Mouse (Mus musculus) left cerebral cortex, adult 9 months (tissue): ENCODE results near the gene 9630041A04Rik.

Experiments
- DNase-seq, 2 experiments: peaks; one replicate each; pipeline ENCODE4 v3.0.0; 2022; ENCODE audit warnings: low spot score in 2 of 2

9630041A04Rik gene

GRCm38 (mm10) chr9:101918771-101919170 lies 57.1 kb downstream of the 9630041A04Rik start:
- no peak for DNase-seq

DNA sequence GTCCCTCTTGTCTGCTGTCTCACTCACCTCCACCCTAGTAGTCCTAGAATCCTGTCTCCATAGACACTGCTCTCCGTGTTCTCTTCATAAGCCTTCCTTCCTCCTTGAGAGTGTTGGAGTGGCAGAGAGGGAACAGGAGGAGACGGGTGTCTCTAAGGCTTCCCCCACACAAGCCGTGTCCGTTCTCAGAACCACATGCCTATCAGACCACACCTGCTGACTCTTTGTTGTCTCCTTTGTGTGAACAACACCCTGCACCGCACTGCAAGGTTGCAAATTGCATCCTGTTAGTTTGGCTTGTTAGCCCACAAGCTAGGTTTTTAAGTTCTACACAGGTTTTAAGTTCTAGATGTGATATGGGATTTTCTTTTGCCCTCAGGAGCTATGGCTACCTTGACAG lies 57.7 kb downstream of the 9630041A04Rik start:
- DNase-seq = no peak

DNA sequence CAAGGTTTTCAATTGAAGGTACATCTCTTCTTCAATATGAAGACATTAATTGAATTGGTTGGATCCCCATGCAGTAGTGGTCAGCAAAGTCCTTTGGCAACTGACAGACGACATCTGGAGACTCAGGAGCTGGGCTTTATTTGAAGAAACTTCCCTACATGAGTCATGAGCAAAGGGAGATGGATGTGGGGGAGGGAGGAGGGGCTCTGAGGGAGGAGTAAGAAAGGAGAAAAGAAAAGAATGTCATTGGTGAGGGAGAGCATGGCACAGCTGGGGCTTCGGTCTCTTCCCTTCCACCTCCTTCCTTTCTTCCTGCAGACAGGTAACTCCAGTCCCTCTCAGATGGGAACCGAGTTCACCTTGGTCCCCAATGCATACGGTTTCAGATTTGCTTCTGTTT lies 61.2 kb downstream of the 9630041A04Rik start:
- no peak for DNase-seq

DNA sequence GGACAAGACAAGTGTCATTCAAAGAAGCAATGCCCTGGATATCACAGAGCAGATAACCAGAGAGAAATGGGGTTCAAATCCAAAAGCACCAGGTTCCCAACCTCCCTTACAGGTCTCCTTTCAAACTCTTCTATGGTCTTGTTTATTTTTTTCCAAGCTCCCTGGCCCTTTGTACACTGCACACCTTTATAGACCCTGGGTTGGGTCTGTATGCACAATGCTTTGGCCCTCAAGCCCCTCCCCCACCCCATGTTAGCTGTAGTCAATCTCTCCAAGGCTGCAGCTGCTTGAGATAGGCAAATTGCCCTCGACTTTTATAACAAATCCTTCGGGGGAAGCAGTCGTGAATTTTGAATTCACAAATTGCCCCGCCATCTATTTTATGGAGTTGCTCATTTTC lies 63.2 kb downstream of the 9630041A04Rik start:
- DNase-seq = no peak

DNA sequence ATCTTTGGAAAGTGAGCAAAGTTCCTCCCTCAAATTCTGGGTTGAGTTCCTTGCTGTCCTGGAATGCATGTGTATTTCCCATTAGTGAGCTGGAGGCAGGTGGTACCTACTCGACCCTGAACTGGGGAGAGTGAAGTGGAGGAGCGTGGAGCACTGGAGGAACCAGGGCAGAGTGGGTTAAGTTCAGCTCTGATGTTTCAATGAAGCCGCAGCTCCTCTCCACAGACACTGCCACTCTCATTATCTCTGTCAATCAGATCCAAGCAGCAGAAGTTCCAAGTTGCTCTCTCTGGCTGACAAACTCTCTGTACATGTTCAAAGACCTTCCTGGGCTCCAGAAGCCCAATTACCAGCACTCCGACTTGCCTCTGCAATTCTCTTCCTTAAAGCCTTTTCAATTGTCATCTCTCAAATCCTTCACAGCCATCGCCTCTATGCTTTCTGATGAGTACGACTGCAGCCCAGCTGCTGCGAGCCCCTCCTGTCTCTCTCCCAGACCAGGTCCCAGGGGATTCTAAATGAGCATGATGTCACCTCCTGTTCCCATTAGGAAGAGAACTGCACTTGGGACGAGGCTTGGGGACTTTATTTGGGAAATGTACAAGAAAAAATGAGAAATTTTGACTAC lies 72.4 kb downstream of the 9630041A04Rik start:
- DNase-seq = no peak

DNA sequence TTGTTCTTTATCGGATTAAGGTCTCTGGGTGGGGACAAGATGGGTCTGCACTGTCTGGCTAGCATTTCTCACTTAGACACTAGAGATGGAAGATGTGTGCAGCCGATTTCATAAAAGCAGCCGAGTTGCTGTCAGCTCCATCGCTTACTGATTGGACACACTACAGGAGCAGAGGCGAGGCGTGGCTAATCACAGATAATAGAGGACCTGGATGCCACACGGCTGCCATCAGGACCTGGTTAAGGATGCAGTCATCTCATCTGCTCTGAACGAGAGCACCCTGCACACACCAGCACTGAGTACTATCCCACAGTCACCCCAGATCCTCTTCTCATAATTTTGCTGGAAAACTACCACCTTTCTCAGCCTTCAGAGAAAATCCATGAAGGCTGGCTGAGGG lies 73.2 kb downstream of the 9630041A04Rik start:
- DNase-seq = no peak

GRCm38 (mm10) chr9:101938066-101938465 lies 76.4 kb downstream of the 9630041A04Rik start:
- DNase-seq = no peak

- no peak for DNase-seq
These were observed 77.4 kb downstream of the 9630041A04Rik start for GRCm38 (mm10) chr9:101939006-101939405.

DNA sequence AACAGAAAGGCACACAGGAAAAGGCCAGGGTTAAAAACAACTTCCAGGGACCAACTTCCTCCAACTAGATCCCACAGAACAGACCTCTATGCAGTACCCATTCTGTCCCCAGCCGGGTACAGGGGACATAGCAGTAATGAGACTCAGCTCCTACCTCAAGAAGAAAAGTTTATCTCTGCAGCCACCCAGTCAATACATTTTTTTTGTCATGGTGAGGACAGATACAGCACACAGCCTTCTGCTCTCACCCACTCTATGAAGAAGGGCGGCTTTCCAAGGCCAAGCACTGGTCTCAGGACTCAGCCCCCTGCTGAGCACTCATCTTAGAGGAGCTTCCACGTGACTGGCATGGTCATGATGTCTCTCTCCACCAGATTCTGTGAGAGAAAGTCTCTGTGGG lies 78.5 kb downstream of the 9630041A04Rik start:
- DNase-seq = no peak

DNA sequence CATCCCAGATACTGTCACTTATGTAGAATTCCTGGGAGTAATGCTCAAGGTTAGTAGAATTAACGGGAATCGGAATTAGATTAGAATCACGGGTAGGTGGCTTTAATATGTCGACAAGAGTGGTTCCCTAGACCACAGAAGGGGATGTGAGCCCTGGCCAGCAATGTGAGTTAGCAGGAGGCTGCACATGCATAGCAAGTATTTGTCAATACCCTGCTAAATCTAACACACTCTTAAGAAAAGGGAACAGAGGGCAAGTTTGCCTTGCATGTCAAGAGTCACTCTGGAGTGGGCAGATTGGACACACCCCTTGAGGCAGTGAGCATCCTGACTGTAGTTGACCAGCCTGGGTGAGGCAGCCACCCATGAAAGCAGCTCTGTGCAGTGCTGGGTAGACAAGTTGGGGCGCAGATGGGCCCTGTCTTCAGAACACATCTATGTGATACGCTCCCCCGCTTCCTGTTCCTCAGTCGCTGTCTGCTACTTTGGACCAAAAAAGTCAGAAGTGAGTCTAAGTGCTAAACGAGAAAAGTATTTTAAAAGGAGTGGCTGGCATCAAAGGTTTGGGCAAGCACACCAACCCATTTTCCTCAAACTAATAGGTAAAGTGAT lies 80.5 kb downstream of the 9630041A04Rik start:
- DNase-seq = no peak

DNA sequence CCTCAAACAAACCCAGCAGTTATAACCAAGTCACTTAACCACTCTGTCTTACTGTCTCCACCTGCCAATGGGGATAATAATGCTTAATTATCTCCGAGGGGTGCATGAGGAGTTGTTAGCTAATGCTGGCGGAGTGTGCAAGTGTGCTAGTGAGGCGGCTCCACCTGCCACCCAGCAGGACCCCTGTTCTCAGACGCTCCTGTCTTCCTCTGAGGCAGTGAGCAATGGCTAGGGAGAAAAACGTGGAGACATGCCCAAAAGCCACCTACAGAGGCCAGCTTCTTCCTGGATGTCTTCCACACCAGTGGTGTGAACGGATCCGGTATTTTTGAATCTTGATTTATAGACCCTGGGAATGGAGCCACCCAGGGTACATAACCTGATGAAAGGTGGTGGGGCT lies 83.7 kb downstream of the 9630041A04Rik start:
- DNase-seq = no peak

DNA sequence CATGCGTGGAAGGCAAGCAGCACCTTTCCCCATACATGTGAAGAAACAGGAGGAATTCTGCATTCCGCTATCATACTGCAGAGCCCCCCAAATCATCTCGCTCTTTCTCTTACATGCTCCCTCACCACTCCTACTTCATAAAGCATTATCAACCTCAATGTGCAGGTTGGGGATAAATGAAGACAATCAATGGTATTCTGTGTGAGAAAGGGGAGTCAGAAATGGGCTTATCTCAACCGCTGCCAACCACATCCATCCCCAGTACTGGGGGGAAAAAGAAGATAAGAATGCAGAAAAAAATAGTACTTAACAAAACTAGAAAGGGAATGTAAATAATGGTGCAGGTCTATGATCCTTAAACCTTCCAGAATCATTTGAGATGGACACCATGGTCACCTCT lies 84.2 kb downstream of the 9630041A04Rik start:
- no peak for DNase-seq

- no peak for DNase-seq
These were observed 88.5 kb downstream of the 9630041A04Rik start for GRCm38 (mm10) chr9:101950101-101950500.

GRCm38 (mm10) chr9:101954529-101954928 lies 92.9 kb downstream of the 9630041A04Rik start:
- DNase-seq = no peak

DNA sequence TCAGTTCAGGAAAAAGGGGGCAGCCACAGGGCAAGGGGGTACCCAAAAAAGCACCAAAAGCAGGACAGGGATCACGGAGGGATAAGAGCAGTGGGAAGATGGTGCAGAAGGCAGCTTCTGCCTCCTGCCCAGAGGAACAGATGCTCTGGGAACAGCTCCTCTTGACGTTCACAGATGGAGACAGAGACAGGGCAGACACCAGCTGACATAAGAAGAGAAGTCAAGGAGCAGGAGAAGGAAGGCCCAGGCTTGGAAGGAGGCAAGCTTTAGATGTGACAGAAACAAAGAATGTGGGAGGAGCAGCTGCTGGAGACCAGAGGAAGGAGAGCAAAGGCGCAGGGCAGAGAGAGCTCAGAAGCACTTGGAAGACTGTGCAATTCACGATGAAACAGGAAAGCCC lies 94.6 kb downstream of the 9630041A04Rik start:
- DNase-seq = peak in 1 of 2 experiments; percentile 16

DNA sequence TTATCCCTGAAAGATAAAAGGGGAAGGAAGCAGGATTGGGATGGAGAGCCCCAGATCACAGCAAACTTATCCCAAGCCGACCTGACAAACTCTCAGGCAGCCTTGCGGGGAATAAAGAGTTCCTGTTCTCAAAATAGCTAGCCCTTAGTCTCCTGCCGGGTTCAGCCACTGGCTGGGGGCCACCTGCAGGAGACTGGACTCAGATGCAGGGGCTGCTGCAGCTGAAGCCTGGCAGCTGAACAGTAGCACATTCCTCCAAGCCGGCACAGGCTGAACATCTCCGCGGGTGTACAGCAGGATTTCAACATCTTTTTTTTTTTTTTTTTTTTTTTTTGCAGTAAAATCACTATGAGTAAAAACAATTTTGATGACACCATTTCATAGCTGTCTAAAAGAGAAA lies 110.2 kb downstream of the 9630041A04Rik start:
- DNase-seq = no peak

GRCm38 (mm10) chr9:101972314-101972713 lies 110.7 kb downstream of the 9630041A04Rik start:
- no peak for DNase-seq

DNA sequence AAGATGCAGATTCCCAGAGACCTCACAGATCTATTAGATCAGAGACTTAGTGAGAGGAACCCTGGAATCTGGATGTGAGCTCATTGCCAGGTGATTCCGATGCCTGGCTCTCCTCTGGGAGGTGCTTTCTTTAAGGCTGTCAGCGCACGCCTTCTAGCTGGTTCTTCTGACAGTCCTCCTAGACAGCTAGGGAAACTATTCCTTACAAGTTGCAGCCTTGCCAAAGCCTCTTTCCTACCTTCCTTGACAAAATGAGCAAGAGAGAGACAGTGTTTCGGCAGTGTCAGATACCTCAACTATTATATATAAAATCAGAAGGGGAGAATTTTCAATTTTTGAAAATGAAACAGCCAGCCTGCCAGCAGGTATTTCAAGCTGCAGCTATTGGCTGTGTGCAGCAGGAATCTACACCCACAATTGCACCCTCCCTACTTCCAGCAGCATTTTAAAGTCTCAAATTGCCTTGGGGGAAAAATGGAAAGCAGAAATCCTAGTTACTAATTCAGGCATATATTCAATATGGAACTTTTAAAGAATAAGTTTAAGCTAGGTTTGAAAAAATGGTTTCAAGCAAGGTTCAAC lies 115.3 kb downstream of the 9630041A04Rik start:
- DNase-seq = peak; percentile 10 to 23

- DNase-seq = no peak
These were observed 119.5 kb downstream of the 9630041A04Rik start for GRCm38 (mm10) chr9:101981161-101981560.

DNA sequence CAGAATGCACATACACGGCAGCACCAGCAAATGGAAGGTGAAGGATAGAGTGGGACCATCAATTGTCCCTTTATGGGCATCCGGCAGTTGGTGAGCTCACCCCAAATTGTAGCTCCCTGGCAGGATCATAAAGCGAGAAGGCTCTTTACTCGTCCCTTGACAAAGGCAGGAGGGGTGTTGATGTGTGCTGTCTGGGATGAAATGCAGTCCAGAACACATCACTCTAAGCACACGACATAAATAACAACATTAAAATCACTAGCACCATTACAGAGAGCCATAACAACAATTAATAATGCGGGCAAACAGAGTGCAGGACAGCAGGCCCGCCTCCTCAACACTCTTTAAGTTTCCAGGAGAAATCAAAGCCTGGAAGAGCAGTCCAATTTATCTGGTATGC lies 120.7 kb downstream of the 9630041A04Rik start:
- no peak for DNase-seq

- no peak for DNase-seq
These were observed 125.3 kb downstream of the 9630041A04Rik start for GRCm38 (mm10) chr9:101986910-101987309.

DNA sequence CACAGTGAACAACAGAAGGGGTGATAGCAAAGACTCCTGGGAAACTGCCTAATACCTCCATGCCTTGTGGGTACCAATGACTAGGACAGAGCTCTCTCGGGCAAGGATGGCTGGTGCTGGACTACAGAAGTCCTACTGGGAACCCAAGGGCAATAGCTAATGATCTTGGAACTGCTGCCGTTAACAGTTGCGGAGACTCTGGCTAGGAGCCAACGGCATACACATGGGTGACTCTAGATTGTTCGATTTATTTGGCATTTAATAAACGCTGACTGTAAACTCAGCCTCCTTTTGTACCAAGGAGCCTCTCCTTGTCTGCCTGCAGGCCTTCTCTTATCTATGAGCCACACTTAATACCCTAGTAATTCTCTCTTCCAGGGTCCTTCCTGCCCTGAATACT lies 128.4 kb downstream of the 9630041A04Rik start:
- DNase-seq = no peak

GRCm38 (mm10) chr9:101990836-101991235 lies 129.2 kb downstream of the 9630041A04Rik start:
- no peak for DNase-seq
